Mouse (Mus musculus) stomach, postnatal 0 days (tissue): Measurements from ENCODE around the gene Zmym1.

Experiments used
- CTCF ChIP-seq: IDR thresholded peaks from 2 replicates; pipeline ENCODE4 v1.5.1; 2016; ENCODE audit warnings: antibody characterized with exemption, low read depth, mild to moderate bottlenecking, moderate library complexity
- EP300 ChIP-seq: optimal IDR thresholded peaks from 2 replicates; pipeline ENCODE3; 2016; ENCODE audit warnings: antibody characterized with exemption

GRCm38 (mm10) chr4:127039871-127040483, 21.0 kb downstream of the Zmym1 start:
- TF ChIP-seq CTCF (peak; percentile 17; the same call in 1 of the 2 replicates), EP300 (no peak)
